Mouse (Mus musculus): ENCODE data around the gene Edc3. TPM values are rescaled to one million over a fixed set of nuclear protein-coding genes. Genes with fewer than 3 reads are reported as not detected.

Edc3 gene
- polyA plus RNA-seq (2015; fragmentation: Nextera tagmentation; extraction: Ambion mirVana) = 32.0 and 35.4 TPM in 2 replicates

GRCm38 (mm10) chr9:57708068-57708719, at the start of gene Edc3:
Edc3 (plus strand) TSS chr9:57708540.
- Histone ChIP-seq H3K27ac (replicated peaks) (peak within 1 kb of the TSS; percentile 81), H3K9me3 (peaks cover 4% of the 10 kb centered on the region; the same call in 1 of the 2 replicates), H3K4me1 (replicated peaks) (peaks cover 20% of the 10 kb centered on the region), H3K9ac (peak within 1 kb of the TSS; percentile 87), H3K27me3 (no peaks in the 10 kb centered on the region), H3K4me3 (peak within 1 kb of the TSS; percentile 90), H3K36me3 (peaks cover 6% of the 10 kb centered on the region), H3K4me2 (peak within 1 kb of the TSS; percentile 79)
- under 1% methylated on average over 23 of the region's 23 CpGs for WGBS
- ATAC-seq (ENCODE audit: low read depth) = peak; percentile 96

DNA sequence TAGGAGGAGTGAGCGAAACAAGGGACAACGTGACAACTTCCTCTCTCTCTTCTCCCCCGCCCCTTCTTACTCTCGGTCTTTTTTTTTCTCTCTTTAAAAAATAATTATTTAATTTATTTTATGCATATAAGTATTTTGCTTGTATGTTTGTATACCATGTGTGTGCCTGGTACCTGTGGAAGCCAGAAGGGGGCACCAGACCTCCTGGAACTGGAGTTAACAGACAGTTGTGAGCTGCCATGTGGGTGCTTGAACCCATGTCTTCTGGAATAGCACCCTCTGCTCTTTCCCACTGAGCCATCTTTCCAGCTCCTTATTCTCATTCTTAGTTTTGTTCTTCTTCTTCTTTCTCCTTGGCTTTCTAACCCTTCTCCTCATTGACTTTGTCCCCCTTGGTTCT, 49.4 kb upstream of the Edc3 start:
- Histone ChIP-seq H3K9ac (no peak overlapping the region), H3K9me3 (no peaks in the 10 kb centered on the region), H3K4me3 (no peak overlapping the region), H3K27ac (replicated peaks) (no peak overlapping the region), H3K27me3 (peaks cover 5% of the 10 kb centered on the region; the same call in 1 of the 2 replicates), H3K4me2 (no peak overlapping the region), H3K36me3 (no peaks in the 10 kb centered on the region), H3K4me1 (replicated peaks) (peaks cover 7% of the 10 kb centered on the region)
- ATAC-seq (ENCODE audit: low read depth) = no peak
- 79% methylated on average over 4 of the region's 4 CpGs for WGBS

DNA sequence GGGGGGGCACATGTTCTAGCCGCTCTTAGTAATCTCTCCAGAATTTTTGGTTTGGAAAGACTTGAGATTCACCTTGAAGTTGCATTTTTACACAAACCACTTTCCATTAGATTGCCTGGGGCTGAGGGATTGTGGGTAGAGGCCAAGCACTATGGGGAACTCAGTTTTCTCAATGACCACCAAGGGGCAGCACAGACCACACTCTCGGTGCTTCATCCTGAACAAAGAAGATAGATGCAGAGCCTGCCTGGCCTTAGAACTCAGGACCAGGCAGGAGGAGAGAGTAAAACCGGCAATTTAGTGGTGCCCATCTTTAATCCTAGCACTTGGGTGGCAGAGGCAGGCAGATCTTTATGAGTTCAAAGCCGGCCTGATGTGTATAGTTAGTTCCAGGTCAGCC, 48.6 kb upstream of the Edc3 start:
- Histone ChIP-seq H3K4me3 (no peak overlapping the region), H3K27ac (replicated peaks) (no peak overlapping the region), H3K27me3 (no peaks in the 10 kb centered on the region), H3K9ac (no peak overlapping the region), H3K4me2 (no peak overlapping the region), H3K9me3 (no peaks in the 10 kb centered on the region), H3K4me1 (replicated peaks) (peaks cover 7% of the 10 kb centered on the region), H3K36me3 (no peaks in the 10 kb centered on the region)
- WGBS = 16% methylated on average over 4 of the region's 4 CpGs
- no peak for ATAC-seq (ENCODE audit: low read depth)

- Histone ChIP-seq H3K9me3 (no peaks in the 10 kb centered on the region), H3K9ac (no peak overlapping the region), H3K36me3 (no peaks in the 10 kb centered on the region), H3K4me3 (no peak overlapping the region), H3K27ac (replicated peaks) (no peak overlapping the region), H3K27me3 (no peaks in the 10 kb centered on the region), H3K4me1 (replicated peaks) (peaks cover 5% of the 10 kb centered on the region), H3K4me2 (no peak overlapping the region)
- WGBS = 85% methylated on average over 6 of the region's 6 CpGs
- ATAC-seq (ENCODE audit: low read depth) = no peak
Measured at GRCm38 (mm10) chr9:57660501-57660900, 47.8 kb upstream of the Edc3 start.

- Histone ChIP-seq H3K9me3 (no peaks in the 10 kb centered on the region), H3K9ac (no peak overlapping the region), H3K4me1 (replicated peaks) (no peaks in the 10 kb centered on the region), H3K4me3 (no peak overlapping the region), H3K27ac (replicated peaks) (no peak overlapping the region), H3K27me3 (no peaks in the 10 kb centered on the region), H3K4me2 (no peak overlapping the region), H3K36me3 (no peaks in the 10 kb centered on the region)
- WGBS = 78% methylated on average over 3 of the region's 3 CpGs
- no peak for ATAC-seq (ENCODE audit: low read depth)
Measured at GRCm38 (mm10) chr9:57661552-57661951, 46.8 kb upstream of the Edc3 start.

- H3K9ac ChIP-seq = no peak overlapping the region
- H3K9me3 ChIP-seq = no peaks in the 10 kb centered on the region
- no peaks in the 10 kb centered on the region for H3K4me1 ChIP-seq (replicated peaks)
- H3K27ac ChIP-seq (replicated peaks) = no peak overlapping the region
- 80% methylated on average over 7 of the region's 7 CpGs for WGBS
- H3K4me2 ChIP-seq = no peak overlapping the region
- no peak for ATAC-seq (ENCODE audit: low read depth)
- no peaks in the 10 kb centered on the region for H3K27me3 ChIP-seq
- H3K36me3 ChIP-seq = no peaks in the 10 kb centered on the region
- H3K4me3 ChIP-seq = no peak overlapping the region
Measured at GRCm38 (mm10) chr9:57664616-57665015, 43.7 kb upstream of the Edc3 start.

GRCm38 (mm10) chr9:57666536-57666935, 41.8 kb upstream of the Edc3 start:
- Histone ChIP-seq H3K36me3 (no peaks in the 10 kb centered on the region), H3K27me3 (no peaks in the 10 kb centered on the region), H3K9ac (no peak overlapping the region), H3K4me2 (no peak overlapping the region), H3K4me3 (no peak overlapping the region), H3K9me3 (no peaks in the 10 kb centered on the region), H3K27ac (replicated peaks) (no peak overlapping the region), H3K4me1 (replicated peaks) (no peaks in the 10 kb centered on the region)
- WGBS = 87% methylated on average over 8 of the region's 8 CpGs
- ATAC-seq (ENCODE audit: low read depth) = no peak

GRCm38 (mm10) chr9:57667136-57667535, 41.2 kb upstream of the Edc3 start:
- H3K9me3 ChIP-seq = no peaks in the 10 kb centered on the region
- H3K27me3 ChIP-seq = no peaks in the 10 kb centered on the region
- 81% methylated on average over 3 of the region's 3 CpGs for WGBS
- H3K9ac ChIP-seq = no peak overlapping the region
- no peak for ATAC-seq (ENCODE audit: low read depth)
- H3K4me3 ChIP-seq = no peak overlapping the region
- H3K27ac ChIP-seq (replicated peaks) = no peak overlapping the region
- no peaks in the 10 kb centered on the region for H3K4me1 ChIP-seq (replicated peaks)
- no peaks in the 10 kb centered on the region for H3K36me3 ChIP-seq
- no peak overlapping the region for H3K4me2 ChIP-seq

GRCm38 (mm10) chr9:57667817-57668216, 40.5 kb upstream of the Edc3 start:
- Histone ChIP-seq H3K36me3 (no peaks in the 10 kb centered on the region), H3K9me3 (no peaks in the 10 kb centered on the region), H3K4me2 (no peak overlapping the region), H3K9ac (no peak overlapping the region), H3K27me3 (no peaks in the 10 kb centered on the region), H3K27ac (replicated peaks) (no peak overlapping the region), H3K4me1 (replicated peaks) (no peaks in the 10 kb centered on the region), H3K4me3 (no peak overlapping the region)
- ATAC-seq (ENCODE audit: low read depth) = no peak
- 54% methylated on average over 11 of the region's 11 CpGs for WGBS

DNA sequence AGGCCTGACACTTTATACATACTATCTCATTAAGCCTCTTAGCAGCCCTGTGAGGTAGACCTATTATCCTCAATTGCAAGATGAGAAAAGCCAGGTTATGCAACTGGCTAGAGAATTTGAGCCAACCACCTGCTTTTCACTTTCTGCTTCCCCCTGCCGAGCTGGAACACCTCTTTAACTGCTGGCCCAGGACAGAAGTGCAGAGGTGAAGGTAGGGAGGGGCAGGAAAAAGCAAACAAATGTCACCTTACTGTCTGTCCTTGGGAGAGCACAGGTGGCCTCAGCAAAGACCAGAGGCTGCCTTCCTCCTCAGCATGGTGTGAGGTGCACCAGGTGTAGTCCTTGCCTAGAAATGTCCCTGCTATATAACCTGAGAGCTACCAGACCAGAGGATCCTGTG, 40.1 kb upstream of the Edc3 start:
- Histone ChIP-seq H3K27ac (replicated peaks) (no peak overlapping the region), H3K4me3 (no peak overlapping the region), H3K9ac (no peak overlapping the region), H3K9me3 (no peaks in the 10 kb centered on the region), H3K4me1 (replicated peaks) (no peaks in the 10 kb centered on the region), H3K4me2 (no peak overlapping the region), H3K36me3 (no peaks in the 10 kb centered on the region), H3K27me3 (no peaks in the 10 kb centered on the region)
- no peak for ATAC-seq (ENCODE audit: low read depth)
- 41% methylated on average over 1 of the region's 1 CpGs for WGBS

GRCm38 (mm10) chr9:57669566-57669965, 38.8 kb upstream of the Edc3 start:
- Histone ChIP-seq H3K9ac (no peak overlapping the region), H3K4me2 (no peak overlapping the region), H3K4me3 (no peak overlapping the region), H3K36me3 (no peaks in the 10 kb centered on the region), H3K27ac (replicated peaks) (no peak overlapping the region), H3K27me3 (no peaks in the 10 kb centered on the region), H3K4me1 (replicated peaks) (no peaks in the 10 kb centered on the region), H3K9me3 (no peaks in the 10 kb centered on the region)
- WGBS = 86% methylated on average over 3 of the region's 3 CpGs
- no peak for ATAC-seq (ENCODE audit: low read depth)

GRCm38 (mm10) chr9:57671037-57671436, 37.3 kb upstream of the Edc3 start:
- H3K4me2 ChIP-seq = no peak overlapping the region
- H3K36me3 ChIP-seq = no peaks in the 10 kb centered on the region
- 89% methylated on average over 4 of the region's 4 CpGs for WGBS
- ATAC-seq (ENCODE audit: low read depth) = no peak
- no peak overlapping the region for H3K4me3 ChIP-seq
- no peaks in the 10 kb centered on the region for H3K4me1 ChIP-seq (replicated peaks)
- no peaks in the 10 kb centered on the region for H3K9me3 ChIP-seq
- no peaks in the 10 kb centered on the region for H3K27me3 ChIP-seq
- H3K9ac ChIP-seq = no peak overlapping the region
- no peak overlapping the region for H3K27ac ChIP-seq (replicated peaks)

DNA sequence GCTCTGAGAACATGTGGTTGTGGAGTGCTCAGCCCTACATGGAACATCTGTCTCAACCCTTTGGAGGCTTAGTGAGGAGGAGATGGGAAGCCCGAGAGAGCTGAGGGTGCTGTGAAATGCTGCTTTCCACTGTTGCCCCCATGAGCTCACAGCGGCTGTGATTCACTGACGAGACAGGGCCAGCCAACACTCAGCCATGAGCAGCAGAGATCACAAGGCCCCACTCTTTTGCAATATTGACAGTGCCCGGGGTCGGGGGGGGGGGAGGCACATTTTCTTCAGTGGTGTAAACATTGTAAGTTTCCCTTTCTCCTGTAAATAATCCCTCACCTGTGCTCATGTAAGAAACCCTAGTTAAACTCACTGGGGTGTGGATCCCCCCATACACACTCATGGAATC, 36.8 kb upstream of the Edc3 start:
- 86% methylated on average over 5 of the region's 5 CpGs for WGBS
- Histone ChIP-seq H3K4me3 (no peak overlapping the region), H3K9me3 (no peaks in the 10 kb centered on the region), H3K4me2 (no peak overlapping the region), H3K9ac (no peak overlapping the region), H3K36me3 (no peaks in the 10 kb centered on the region), H3K27ac (replicated peaks) (no peak overlapping the region), H3K4me1 (replicated peaks) (no peaks in the 10 kb centered on the region), H3K27me3 (no peaks in the 10 kb centered on the region)
- no peak for ATAC-seq (ENCODE audit: low read depth)

Data from neural tube, embryonic 13.5 days (tissue).